Mouse (Mus musculus): Measurements from ENCODE around the gene Npc2. TPM values are rescaled to one million over a fixed set of nuclear protein-coding genes. Genes with fewer than 3 reads are reported as not detected.
A peak's percentile ranks its signal among the peaks of the same experiment; 100 is the strongest.

The Npc2 gene
- polyA plus RNA-seq, 1 experiment from 2014 or later: 79.5 TPM

DNA sequence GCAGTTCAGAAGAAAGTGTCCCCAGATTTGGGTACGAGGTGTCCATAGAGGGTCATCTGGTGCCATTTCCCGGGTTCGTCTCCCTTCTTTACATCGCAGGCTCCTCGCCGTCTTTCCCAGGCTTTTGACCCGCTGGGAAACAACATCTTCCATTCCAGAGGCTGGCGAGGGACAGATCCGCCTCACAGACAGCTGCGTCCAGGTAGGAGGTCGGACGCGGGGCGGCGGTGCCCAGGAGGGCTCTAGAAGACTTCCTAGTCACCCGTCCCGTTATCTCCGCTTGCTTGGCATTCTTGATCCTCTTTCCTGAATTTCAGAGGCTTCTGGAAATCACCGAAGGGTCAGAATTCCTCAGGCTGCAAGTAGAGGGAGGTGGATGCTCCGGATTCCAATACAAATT lies 524 bp upstream of the Npc2 start:
- Histone ChIP-seq H3K4me2 (replicated peaks) (peak overlapping the region; percentile 62), H3K9ac (peak overlapping the region; percentile 81), H3K27me3 (no peaks in the 10 kb centered on the region), H3K4me3 (peak overlapping the region; percentile 70), H3K27ac (peak overlapping the region; percentile 83), H3K9me3 (replicated peaks) (no peaks in the 10 kb centered on the region), H3K36me3 (no peaks in the 10 kb centered on the region), H3K4me1 (peaks cover 29% of the 10 kb centered on the region)
- ATAC-seq (ENCODE audit: low FRiP score): peak; percentile 9; the same call in 1 of the 2 replicates
- 1% methylated on average over 20 of the region's 20 CpGs for WGBS

GRCm38 (mm10) chr12:84771981-84772520 lies 901 bp downstream of the Npc2 start:
- Histone ChIP-seq H3K9ac (peak overlapping the region; percentile 76), H3K36me3 (no peaks in the 10 kb centered on the region), H3K4me2 (replicated peaks) (peak overlapping the region; percentile 74), H3K4me1 (peaks cover 32% of the 10 kb centered on the region), H3K9me3 (replicated peaks) (no peaks in the 10 kb centered on the region), H3K27ac (peak overlapping the region; percentile 83), H3K4me3 (peak overlapping the region; percentile 70), H3K27me3 (no peaks in the 10 kb centered on the region)
- no peak for ATAC-seq (ENCODE audit: low FRiP score)
- WGBS: 4% methylated on average over 10 of the region's 10 CpGs

DNA sequence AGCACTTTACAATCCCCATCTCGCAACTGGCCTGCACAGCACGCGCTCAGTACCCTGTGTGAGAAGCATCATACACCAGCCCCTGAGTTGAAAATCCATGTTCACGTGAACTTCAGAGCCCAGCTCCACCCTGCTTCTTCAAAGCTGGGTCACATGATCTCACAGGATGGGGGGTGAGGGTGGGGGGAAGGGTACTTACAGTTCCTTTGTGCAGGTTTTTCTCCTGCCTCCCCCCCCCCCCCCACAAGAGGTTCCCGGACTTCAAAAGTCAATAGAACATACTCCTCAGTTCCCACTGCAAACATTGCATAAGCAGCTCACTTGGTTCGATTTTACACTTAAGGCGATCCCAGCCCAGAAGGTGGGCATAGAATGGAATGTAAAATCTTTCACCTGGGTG lies 3.3 kb downstream of the Npc2 start:
- 94% methylated on average over 7 of the region's 7 CpGs for WGBS
- Histone ChIP-seq H3K36me3 (peaks cover 10% of the 10 kb centered on the region), H3K4me3 (no peak overlapping the region), H3K9ac (no peak overlapping the region), H3K4me2 (replicated peaks) (no peak overlapping the region), H3K27ac (no peak overlapping the region), H3K4me1 (peaks cover 32% of the 10 kb centered on the region), H3K27me3 (no peaks in the 10 kb centered on the region), H3K9me3 (replicated peaks) (no peaks in the 10 kb centered on the region)
- ATAC-seq (ENCODE audit: low FRiP score): no peak

DNA sequence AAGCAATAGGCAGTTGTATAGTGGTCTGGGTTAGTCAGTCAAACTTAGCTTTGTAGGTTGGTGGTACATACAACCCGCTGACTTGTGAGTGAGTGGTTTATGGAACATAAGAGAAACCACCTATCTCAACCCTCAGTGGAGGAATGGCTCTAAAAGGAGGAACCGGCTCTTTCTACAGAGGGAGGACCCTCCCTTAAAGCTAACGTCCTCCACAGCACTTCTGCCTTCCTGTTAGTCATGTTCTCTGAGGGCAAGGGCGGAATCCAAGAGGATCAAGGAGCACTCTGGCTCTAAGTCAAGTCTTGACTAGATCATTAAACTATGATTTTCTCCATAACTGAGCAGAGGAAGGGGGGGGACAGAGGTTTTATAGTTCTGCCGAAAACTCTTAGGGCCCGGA lies 5.4 kb downstream of the Npc2 start:
- WGBS: 91% methylated on average over 6 of the region's 6 CpGs
- no peak overlapping the region for H3K27ac ChIP-seq
- no peak overlapping the region for H3K4me2 ChIP-seq (replicated peaks)
- H3K36me3 ChIP-seq: peaks cover 31% of the 10 kb centered on the region
- H3K9me3 ChIP-seq (replicated peaks): no peaks in the 10 kb centered on the region
- no peak overlapping the region for H3K4me3 ChIP-seq
- H3K9ac ChIP-seq: no peak overlapping the region
- peaks cover 23% of the 10 kb centered on the region for H3K4me1 ChIP-seq
- no peak for ATAC-seq (ENCODE audit: low FRiP score)
- H3K27me3 ChIP-seq: no peaks in the 10 kb centered on the region

DNA sequence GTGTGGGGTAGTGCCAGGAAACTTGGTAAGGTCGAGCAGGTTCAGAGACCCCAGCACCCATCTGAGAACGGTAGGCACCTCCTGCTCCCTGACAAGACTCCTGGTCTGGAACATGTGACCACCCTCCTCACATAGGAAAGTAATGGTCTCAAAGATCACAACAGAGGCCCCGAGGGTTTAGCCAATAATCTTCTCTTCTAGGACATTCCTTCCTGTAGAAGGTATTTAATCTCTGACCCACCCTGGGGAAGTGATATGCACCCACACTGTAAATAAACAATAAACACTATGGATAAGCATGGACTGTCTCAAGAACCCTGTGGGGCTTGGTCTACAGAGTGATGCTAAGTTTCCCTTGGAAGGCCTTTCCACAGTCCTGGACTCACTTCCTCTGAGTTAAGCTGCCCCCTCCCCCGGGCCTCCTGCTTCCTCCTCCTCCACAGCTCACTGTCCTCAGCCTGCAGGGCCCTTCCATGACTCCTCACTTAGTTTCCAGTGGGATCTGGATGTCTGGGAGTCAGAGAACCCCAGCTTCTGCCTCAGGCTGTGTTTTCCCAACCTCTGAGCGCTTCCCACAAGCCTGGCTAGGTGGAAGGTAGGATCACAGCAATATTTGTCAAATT lies 6.7 kb downstream of the Npc2 start:
- Histone ChIP-seq H3K4me2 (replicated peaks) (no peak overlapping the region), H3K4me1 (peaks cover 17% of the 10 kb centered on the region), H3K27me3 (no peaks in the 10 kb centered on the region), H3K9me3 (replicated peaks) (no peaks in the 10 kb centered on the region), H3K9ac (no peak overlapping the region), H3K36me3 (peaks cover 31% of the 10 kb centered on the region), H3K27ac (no peak overlapping the region), H3K4me3 (no peak overlapping the region)
- ATAC-seq (ENCODE audit: low FRiP score): no peak
- 80% methylated on average over 5 of the region's 5 CpGs for WGBS

GRCm38 (mm10) chr12:84765506-84765905 lies 7.4 kb downstream of the Npc2 start:
- Histone ChIP-seq H3K4me3 (no peak overlapping the region), H3K27me3 (no peaks in the 10 kb centered on the region), H3K4me2 (replicated peaks) (no peak overlapping the region), H3K9ac (no peak overlapping the region), H3K4me1 (peaks cover 10% of the 10 kb centered on the region), H3K36me3 (peaks cover 36% of the 10 kb centered on the region), H3K9me3 (replicated peaks) (no peaks in the 10 kb centered on the region), H3K27ac (no peak overlapping the region)
- 90% methylated on average over 15 of the region's 15 CpGs for WGBS
- no peak for ATAC-seq (ENCODE audit: low FRiP score)

DNA sequence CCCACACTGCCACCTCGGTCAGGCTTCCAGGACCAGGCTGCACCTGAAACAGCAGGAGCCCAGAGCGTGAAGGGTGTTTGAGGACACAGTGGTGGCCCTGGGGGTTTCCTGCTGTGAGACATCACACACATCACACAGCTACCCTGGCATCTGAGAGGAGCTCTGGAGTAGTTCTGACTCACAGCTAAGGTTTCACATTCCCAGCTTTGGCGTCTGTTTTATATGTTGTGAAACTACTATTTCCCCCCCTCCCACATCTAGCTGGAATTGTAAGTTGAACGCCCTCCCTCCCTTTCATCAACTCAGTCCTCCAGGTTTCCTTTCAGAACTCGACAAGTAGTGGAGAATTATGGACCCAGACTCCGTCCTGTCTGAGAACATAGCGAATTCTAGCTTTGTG lies 8.2 kb downstream of the Npc2 start:
- no peak for ATAC-seq (ENCODE audit: low FRiP score)
- Histone ChIP-seq H3K9me3 (replicated peaks) (no peaks in the 10 kb centered on the region), H3K9ac (no peak overlapping the region), H3K36me3 (peaks cover 43% of the 10 kb centered on the region), H3K27me3 (no peaks in the 10 kb centered on the region), H3K4me1 (peaks cover 4% of the 10 kb centered on the region), H3K4me3 (no peak overlapping the region), H3K27ac (no peak overlapping the region), H3K4me2 (replicated peaks) (no peak overlapping the region)
- WGBS: 86% methylated on average over 7 of the region's 7 CpGs

DNA sequence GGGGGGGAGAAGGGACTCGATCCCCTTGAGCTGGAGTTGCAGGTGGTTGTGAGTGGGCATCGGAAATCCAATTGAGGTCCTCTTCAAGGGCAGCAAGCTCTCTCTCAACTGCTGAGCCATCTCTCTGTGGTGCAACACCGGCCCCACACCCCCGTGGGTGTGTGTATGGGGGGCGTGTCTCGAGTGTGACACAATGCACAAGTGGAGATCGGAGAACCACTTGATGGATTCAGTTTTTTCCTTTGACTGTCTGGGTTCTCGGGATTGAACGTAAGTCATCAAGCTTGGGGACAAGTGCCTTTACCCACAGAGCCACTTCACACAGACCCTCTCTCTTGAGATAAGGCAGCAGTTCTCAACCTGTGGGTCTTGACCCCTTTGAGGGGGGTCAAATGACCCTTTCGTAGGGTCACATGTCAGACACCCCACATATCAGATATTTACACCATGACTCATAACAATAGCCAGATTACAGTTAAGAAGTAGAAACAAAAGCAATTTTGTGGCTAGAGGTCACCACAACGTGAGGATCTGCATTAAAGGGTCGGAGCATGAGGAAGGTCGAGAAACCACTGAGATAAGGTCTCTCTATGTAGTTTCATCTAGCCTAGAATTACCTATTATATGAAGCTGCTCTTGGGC lies 9.3 kb downstream of the Npc2 start:
- Histone ChIP-seq H3K36me3 (peaks cover 51% of the 10 kb centered on the region), H3K27ac (no peak overlapping the region), H3K4me2 (replicated peaks) (no peak overlapping the region), H3K4me3 (no peak overlapping the region), H3K9ac (no peak overlapping the region), H3K27me3 (no peaks in the 10 kb centered on the region), H3K9me3 (replicated peaks) (no peaks in the 10 kb centered on the region), H3K4me1 (peaks cover 4% of the 10 kb centered on the region; the same call in 1 of the 2 replicates)
- ATAC-seq (ENCODE audit: low FRiP score): no peak
- 87% methylated on average over 13 of the region's 13 CpGs for WGBS

GRCm38 (mm10) chr12:84762532-84762931 lies 10.4 kb downstream of the Npc2 start:
- Histone ChIP-seq H3K4me3 (no peak overlapping the region), H3K36me3 (peaks cover 62% of the 10 kb centered on the region), H3K4me1 (peaks cover 2% of the 10 kb centered on the region; the same call in 1 of the 2 replicates), H3K9me3 (replicated peaks) (no peaks in the 10 kb centered on the region), H3K9ac (no peak overlapping the region), H3K27me3 (no peaks in the 10 kb centered on the region), H3K27ac (no peak overlapping the region), H3K4me2 (replicated peaks) (no peak overlapping the region)
- no peak for ATAC-seq (ENCODE audit: low FRiP score)
- WGBS: 91% methylated on average over 5 of the region's 5 CpGs

GRCm38 (mm10) chr12:84759063-84759462 lies 13.9 kb downstream of the Npc2 start:
- Histone ChIP-seq H3K4me3 (no peak overlapping the region), H3K27ac (no peak overlapping the region), H3K4me2 (replicated peaks) (no peak overlapping the region), H3K36me3 (peaks cover 67% of the 10 kb centered on the region), H3K9me3 (replicated peaks) (no peaks in the 10 kb centered on the region), H3K4me1 (no peaks in the 10 kb centered on the region), H3K9ac (no peak overlapping the region), H3K27me3 (no peaks in the 10 kb centered on the region)
- no peak for ATAC-seq (ENCODE audit: low FRiP score)
- WGBS: 77% methylated on average over 2 of the region's 2 CpGs

DNA sequence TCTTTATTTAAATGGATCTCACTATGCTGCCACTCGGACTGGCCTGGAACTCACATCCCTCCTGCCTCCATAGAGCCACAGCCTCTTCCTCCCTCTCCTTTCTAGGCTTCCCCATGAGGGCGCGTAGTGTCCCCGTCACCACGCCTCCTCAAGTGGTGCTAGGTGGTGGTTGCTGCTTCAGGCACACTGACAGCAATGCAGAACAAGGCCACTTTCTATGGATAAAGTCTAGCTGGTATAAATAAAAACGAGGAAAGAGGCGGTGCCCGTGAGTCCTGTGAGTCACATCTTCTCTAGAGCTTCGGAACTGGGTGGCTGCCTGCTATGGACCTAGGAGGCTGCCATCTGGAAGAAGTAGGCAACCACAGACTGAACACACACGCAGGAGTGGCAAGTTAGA lies 16.9 kb downstream of the Npc2 start:
- Histone ChIP-seq H3K9me3 (replicated peaks) (no peaks in the 10 kb centered on the region), H3K4me3 (no peak overlapping the region), H3K9ac (no peak overlapping the region), H3K27ac (no peak overlapping the region), H3K36me3 (peaks cover 51% of the 10 kb centered on the region), H3K4me2 (replicated peaks) (no peak overlapping the region), H3K27me3 (no peaks in the 10 kb centered on the region), H3K4me1 (peaks cover 19% of the 10 kb centered on the region)
- 92% methylated on average over 10 of the region's 10 CpGs for WGBS
- ATAC-seq (ENCODE audit: low FRiP score): no peak

DNA sequence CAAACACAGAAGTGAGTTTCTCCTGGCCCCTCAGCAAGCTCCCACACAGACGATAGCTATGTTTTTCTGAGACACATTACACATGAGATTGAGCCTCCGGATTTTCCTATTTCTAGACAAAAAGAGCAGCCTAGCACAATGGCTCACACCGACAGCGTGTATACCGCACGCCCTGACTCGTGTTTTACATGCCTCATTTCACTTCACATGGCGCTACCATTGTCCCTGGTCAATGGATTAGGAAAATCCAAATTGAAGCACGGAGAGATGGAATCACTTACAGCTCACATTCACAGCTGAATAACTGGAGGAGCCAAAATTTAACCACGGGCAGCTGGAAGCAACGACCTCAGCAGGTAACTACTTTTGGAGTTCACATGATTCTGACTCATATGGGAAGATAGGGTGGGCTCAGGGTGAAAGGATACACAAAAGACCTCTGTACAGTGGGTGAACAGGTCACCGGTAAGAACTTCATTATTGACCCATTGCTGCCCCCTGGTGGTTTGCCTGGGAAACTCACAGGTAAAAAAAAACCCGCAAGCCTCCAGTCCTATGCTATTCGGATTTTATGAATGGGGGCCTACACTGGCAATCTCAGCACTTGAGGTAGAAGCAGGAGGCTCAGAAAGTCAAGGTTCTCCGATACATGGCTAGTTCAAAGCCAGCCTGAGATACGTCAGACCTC lies 17.8 kb downstream of the Npc2 start:
- no peak overlapping the region for H3K27ac ChIP-seq
- WGBS: 32% methylated on average over 16 of the region's 16 CpGs
- ATAC-seq (ENCODE audit: low FRiP score): no peak

More for the DNA sequence above, 17.8 kb downstream of the Npc2 start:
- Histone ChIP-seq H3K36me3 (peaks cover 43% of the 10 kb centered on the region), H3K4me1 (peaks cover 19% of the 10 kb centered on the region), H3K9me3 (replicated peaks) (no peaks in the 10 kb centered on the region), H3K27me3 (no peaks in the 10 kb centered on the region), H3K4me2 (replicated peaks) (no peak overlapping the region), H3K4me3 (no peak overlapping the region), H3K9ac (no peak overlapping the region)
